Mouse (Mus musculus): ENCODE measurements around the gene Fam81a.

The Fam81a gene

GRCm38 (mm10) chr9:70108151-70108550 lies 34.2 kb downstream of the Fam81a start:
- DNase-seq, result no peak

GRCm38 (mm10) chr9:70105573-70105972 lies 36.8 kb downstream of the Fam81a start:
- DNase-seq, result no peak

GRCm38 (mm10) chr9:70103106-70103505 lies 39.3 kb downstream of the Fam81a start:
- DNase-seq, result no peak

- DNase-seq, result no peak
These were observed 44.8 kb downstream of the Fam81a start for GRCm38 (mm10) chr9:70097542-70097941.

GRCm38 (mm10) chr9:70095016-70095415 lies 47.3 kb downstream of the Fam81a start:
- no peak for DNase-seq

- no peak for DNase-seq
These were observed 51.8 kb downstream of the Fam81a start for GRCm38 (mm10) chr9:70090541-70090940.

GRCm38 (mm10) chr9:70088786-70089096 lies 53.6 kb downstream of the Fam81a start:
- DNase-seq, result no peak

GRCm38 (mm10) chr9:70088041-70088785 lies 54.1 kb downstream of the Fam81a start:
- DNase-seq, result no peak

GRCm38 (mm10) chr9:70087379-70087778 lies 55.0 kb downstream of the Fam81a start:
- DNase-seq, result no peak

GRCm38 (mm10) chr9:70086091-70086490 lies 56.3 kb downstream of the Fam81a start:
- no peak for DNase-seq

- DNase-seq, result peak; percentile 38 to 44
These were observed 58.3 kb downstream of the Fam81a start for GRCm38 (mm10) chr9:70084107-70084506.

- DNase-seq, result no peak
These were observed 59.8 kb downstream of the Fam81a start for GRCm38 (mm10) chr9:70082357-70083204.

GRCm38 (mm10) chr9:70081767-70082166 lies 60.6 kb downstream of the Fam81a start:
- DNase-seq, result no peak

- DNase-seq, result no peak
These were observed 61.4 kb downstream of the Fam81a start for GRCm38 (mm10) chr9:70080976-70081375.

GRCm38 (mm10) chr9:70080027-70080800 lies 62.1 kb downstream of the Fam81a start:
- peak; percentile 63 to 77 for DNase-seq

- no peak for DNase-seq
These were observed 64.3 kb downstream of the Fam81a start for GRCm38 (mm10) chr9:70078034-70078433.

GRCm38 (mm10) chr9:70077170-70077569 lies 65.2 kb downstream of the Fam81a start:
- no peak for DNase-seq

GRCm38 (mm10) chr9:70072387-70072786 lies 70.0 kb downstream of the Fam81a start:
- peak; percentile 44 to 72 for DNase-seq

GRCm38 (mm10) chr9:70069961-70070435 lies 72.4 kb downstream of the Fam81a start:
- no peak for DNase-seq

- DNase-seq, result no peak
These were observed 74.9 kb downstream of the Fam81a start for GRCm38 (mm10) chr9:70067497-70067896.

- no peak for DNase-seq
These were observed 80.3 kb downstream of the Fam81a start for GRCm38 (mm10) chr9:70062012-70062411.

- no peak for DNase-seq
These were observed 88.9 kb downstream of the Fam81a start for GRCm38 (mm10) chr9:70053411-70053810.

- DNase-seq, result no peak
These were observed 89.6 kb downstream of the Fam81a start for GRCm38 (mm10) chr9:70052730-70053129.

All from thymus, postnatal 36 days (tissue).